Mouse (Mus musculus) ES-Bruce4 (cell line): ENCODE results near the gene Wfikkn1.

Source experiments
- CTCF ChIP-seq: IDR thresholded peaks from one replicate; pipeline ENCODE4 v1.8.1; 2011; ENCODE audit warnings: low read depth, low read length
- EP300 ChIP-seq: IDR thresholded peaks from 2 replicates; pipeline ENCODE4 v1.6.1; 2011; ENCODE audit warnings: low read depth, low read length; ENCODE audit not compliant: insufficient read depth
- POLR2A ChIP-seq: IDR thresholded peaks from one replicate; pipeline ENCODE4 v1.8.1; 2011; ENCODE audit warnings: low read length; ENCODE audit not compliant: insufficient read depth

DNA sequence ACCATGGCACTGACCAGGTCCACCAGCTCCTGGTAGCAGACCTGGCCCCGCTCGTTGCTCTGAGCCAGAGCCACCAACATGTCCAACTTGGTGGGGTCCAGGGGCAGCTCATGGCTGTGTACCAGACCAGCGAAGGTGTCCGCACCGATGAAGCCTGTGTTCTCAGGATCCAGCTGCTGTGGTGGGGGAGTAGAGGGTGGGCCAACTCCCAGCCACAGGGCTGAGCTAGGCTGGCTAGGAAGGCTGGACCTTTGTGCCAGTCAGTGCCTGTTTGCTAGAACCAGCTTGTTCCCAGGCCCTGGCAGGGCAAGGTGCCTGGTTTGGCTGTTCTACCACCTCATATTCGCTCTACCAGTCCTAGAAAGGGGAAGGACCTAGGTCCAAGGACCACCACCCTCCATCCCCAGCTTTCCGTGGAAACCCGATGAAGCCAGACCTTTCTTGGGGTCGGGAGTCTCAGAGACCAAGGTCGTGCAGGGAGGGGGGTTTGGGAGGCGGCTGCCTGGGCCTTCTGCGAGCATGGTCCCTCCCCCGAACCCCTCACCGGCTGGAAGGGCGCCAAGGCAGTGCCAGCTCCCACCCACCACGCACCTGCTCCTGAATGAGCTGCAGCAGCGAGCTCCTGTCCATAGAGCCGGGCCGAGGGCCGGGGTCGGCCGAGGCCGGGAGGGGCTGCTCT is 44.1 kb downstream of the Wfikkn1 start:
- TF ChIP-seq POLR2A (no peak), CTCF (no peak), EP300 (no peak)
